Mouse (Mus musculus) stomach, embryonic 14.5 days (tissue): ENCODE results near the gene Nkain4. TPM values are rescaled to one million over a fixed set of nuclear protein-coding genes. Genes with fewer than 3 reads are reported as not detected.

Experiments used
- ATAC-seq: fragments of 200-750 bp; cut with Nextera tagmentation; 2 replicates; pipeline ENCODE4 v1.8.0; 2017; ENCODE audit warnings: low read depth, moderate TSS enrichment; ENCODE audit not compliant: insufficient number of reproducible peaks, insufficient read depth, low FRiP score
- H3K27ac ChIP-seq: fragments of 300-500 bp; sonication (generic); 2 replicates; pipeline ENCODE4 v1.5.1; 2014; ENCODE audit warnings: mild to moderate bottlenecking, low read length, moderate library complexity, mixed read lengths
- H3K27me3 ChIP-seq: fragments of 300-500 bp; sonication (generic); 2 replicates; pipeline ENCODE4 v1.6.1; 2014; ENCODE audit warnings: low read length, control low read depth, mixed read lengths; ENCODE audit not compliant: control insufficient read depth, insufficient read depth
- H3K36me3 ChIP-seq: fragments of 300-500 bp; sonication (generic); 2 replicates; pipeline ENCODE4 v1.6.1; 2014; ENCODE audit warnings: mild to moderate bottlenecking, control low read depth, low read length, moderate library complexity, mixed read lengths; ENCODE audit not compliant: control insufficient read depth, insufficient read depth
- H3K4me1 ChIP-seq: fragments of 300-500 bp; sonication (generic); 2 replicates; pipeline ENCODE4 v1.6.1; 2014; ENCODE audit warnings: low read length, control low read depth, mixed read lengths; ENCODE audit not compliant: control insufficient read depth, insufficient read depth
- H3K4me2 ChIP-seq: fragments of 300-500 bp; sonication (generic); replicated peaks from 2 replicates; pipeline ENCODE4 v1.6.1; 2014; ENCODE audit warnings: low read depth, low read length, control low read depth
- H3K4me3 ChIP-seq: fragments of 300-500 bp; sonication (generic); 2 replicates; pipeline ENCODE4 v1.5.1; 2014; ENCODE audit warnings: low read depth, low read length, control low read depth
- H3K9ac ChIP-seq: fragments of 300-500 bp; sonication (generic); replicated peaks from 2 replicates; pipeline ENCODE4 v1.6.1; 2014; ENCODE audit warnings: low read depth, mild to moderate bottlenecking, control low read depth, low read length, moderate library complexity, mixed read lengths
- H3K9me3 ChIP-seq: fragments of 300-500 bp; sonication (generic); 2 replicates; pipeline ENCODE4 v1.6.1; 2016; ENCODE audit warnings: low read depth, low read length, control low read depth; ENCODE audit not compliant: control insufficient read depth
- WGBS: fragments of 180-500 bp; shearing (Covaris S2); extraction: QIAGEN DNeasy Blood & Tissue Kit; methylation state at CpG from one replicate; pipeline ENCODE4 v1.1.7; 2014; 5-methylcytosine and 5-hydroxymethylcytosine counted together
- polyA plus RNA-seq: library from polyadenylated mRNA; unstranded; fragments of >200 nt; fragmentation: Nextera tagmentation; extraction: Ambion mirVana; gene quantifications from 2 replicates; pipeline ENCODE4 v1.2.1, GENCODE M21; 2014

Gene Nkain4
- polyA plus RNA-seq, 1 experiment from 2014 or later = 66.2 TPM

- WGBS = under 1% methylated on average over 55 of the region's 57 CpGs
- H3K27me3 ChIP-seq = peaks cover 56% of the 10 kb centered on the region
- ATAC-seq = 0 out of 2 replicates have a peak, but pooled peaks have one; percentile 5
Observed at GRCm38 (mm10) chr2:180894029-180894623, 60.4 kb downstream of the Nkain4 start.

GRCm38 (mm10) chr2:180893537-180894028, 60.9 kb downstream of the Nkain4 start:
- H3K4me2 ChIP-seq = peak overlapping the region; percentile 68
- no peaks in the 10 kb centered on the region for H3K36me3 ChIP-seq
- ATAC-seq = no peak
- H3K4me1 ChIP-seq = peaks cover 21% of the 10 kb centered on the region
- H3K4me3 ChIP-seq = peak overlapping the region; percentile 39
- H3K9me3 ChIP-seq = no peaks in the 10 kb centered on the region
- 2% methylated on average over 49 of the region's 50 CpGs for WGBS
- peaks cover 59% of the 10 kb centered on the region for H3K27me3 ChIP-seq
- no peak overlapping the region for H3K27ac ChIP-seq
- no peak overlapping the region for H3K9ac ChIP-seq

More at GRCm38 (mm10) chr2:180894029-180894623, 60.4 kb downstream of the Nkain4 start:
- no peak overlapping the region for H3K27ac ChIP-seq
- H3K4me3 ChIP-seq = peak overlapping the region; percentile 39
- H3K4me2 ChIP-seq = peak overlapping the region; percentile 68
- H3K9me3 ChIP-seq = no peaks in the 10 kb centered on the region
- H3K4me1 ChIP-seq = peaks cover 21% of the 10 kb centered on the region
- H3K9ac ChIP-seq = no peak overlapping the region
- no peaks in the 10 kb centered on the region for H3K36me3 ChIP-seq

DNA sequence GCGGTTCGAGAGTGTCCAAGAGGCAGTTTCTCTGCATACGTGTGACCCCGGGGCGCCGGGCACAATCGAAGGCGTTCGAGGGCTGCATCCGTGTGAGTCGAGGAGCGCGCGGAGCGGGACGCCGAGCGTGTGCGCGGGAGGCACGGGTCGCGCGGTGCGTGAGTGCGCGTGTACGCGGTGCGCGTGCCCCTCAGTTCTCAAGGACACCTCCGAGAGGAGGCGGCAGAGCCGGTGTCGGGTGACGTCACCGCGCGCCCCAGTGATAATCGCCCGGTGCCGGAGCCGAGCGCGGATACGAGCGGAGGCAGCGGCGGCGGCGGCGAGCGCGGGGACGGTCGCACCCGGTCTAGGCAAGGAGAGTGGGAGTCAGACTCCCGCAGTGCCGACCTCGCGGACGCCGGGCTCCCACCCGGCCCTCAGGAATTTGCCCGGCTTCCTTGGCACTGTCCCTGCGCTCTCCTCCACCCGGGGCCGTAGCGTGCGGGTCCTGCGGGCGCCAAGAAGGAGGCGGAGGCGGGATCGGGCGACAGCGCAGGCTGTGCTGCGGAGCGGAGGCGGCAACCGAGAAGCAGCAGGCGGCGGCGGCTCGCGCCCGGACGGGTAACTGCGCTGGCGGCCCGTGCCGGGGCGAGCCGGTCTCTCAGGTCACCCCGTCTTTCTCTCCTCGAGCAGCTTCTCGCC, 61.5 kb downstream of the Nkain4 start:
- 0 out of 2 replicates have a peak overlapping the region, but pooled peaks have one; percentile 18 for H3K9ac ChIP-seq
- peak; percentile 50 for ATAC-seq
- H3K27ac ChIP-seq = no peak overlapping the region
- peaks cover 65% of the 10 kb centered on the region for H3K27me3 ChIP-seq
- WGBS = under 1% methylated on average over 81 of the region's 97 CpGs
- H3K4me3 ChIP-seq = peak overlapping the region; percentile 39
- H3K4me2 ChIP-seq = peak overlapping the region; percentile 68
- H3K9me3 ChIP-seq = no peaks in the 10 kb centered on the region
- H3K36me3 ChIP-seq = no peaks in the 10 kb centered on the region
- H3K4me1 ChIP-seq = peaks cover 21% of the 10 kb centered on the region

- Histone ChIP-seq H3K4me2 (no peak overlapping the region), H3K4me1 (peaks cover 21% of the 10 kb centered on the region), H3K9ac (no peak overlapping the region), H3K36me3 (no peaks in the 10 kb centered on the region), H3K27me3 (peaks cover 68% of the 10 kb centered on the region), H3K4me3 (no peak overlapping the region), H3K27ac (no peak overlapping the region), H3K9me3 (no peaks in the 10 kb centered on the region)
- WGBS = 7% methylated on average over 9 of the region's 9 CpGs
- no peak for ATAC-seq
Observed at GRCm38 (mm10) chr2:180891835-180892323, 62.6 kb downstream of the Nkain4 start.

DNA sequence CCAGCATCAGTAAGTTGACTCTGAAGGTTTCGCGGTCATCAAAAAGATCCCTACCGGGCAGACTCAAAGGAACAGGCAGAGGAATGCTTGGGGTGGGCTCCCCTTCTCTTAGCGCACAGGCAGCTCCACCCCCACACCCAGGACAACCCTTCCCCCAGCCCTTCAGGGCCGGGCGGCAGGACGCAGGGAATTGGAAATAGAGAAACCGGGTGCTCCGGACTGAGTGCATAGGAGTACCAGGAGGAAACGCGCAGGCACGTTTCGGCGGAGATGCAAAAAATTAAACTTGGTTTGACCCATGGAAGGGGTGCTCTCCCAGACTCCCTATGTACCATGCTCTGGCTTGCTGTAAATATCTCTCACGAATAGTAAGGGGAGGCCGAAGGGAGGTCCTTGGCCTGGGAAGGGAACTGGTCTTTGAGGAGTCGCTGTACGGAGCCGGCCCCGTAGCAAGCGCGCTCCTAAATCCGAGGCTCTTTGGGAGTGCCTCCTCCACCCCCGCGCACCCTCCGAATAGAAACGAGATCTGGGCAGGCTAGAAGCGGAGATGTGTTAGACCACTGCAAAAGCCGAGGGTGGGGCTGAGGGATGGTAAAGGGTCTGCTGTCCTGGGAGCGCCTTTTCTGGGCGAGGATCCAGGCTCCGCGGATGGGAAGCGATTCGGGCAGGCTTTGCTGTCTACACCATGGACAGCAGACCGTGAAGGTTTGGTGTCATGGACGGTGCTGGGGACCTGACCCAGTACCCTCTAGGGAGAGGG, 63.2 kb downstream of the Nkain4 start:
- WGBS = 1% methylated on average over 37 of the region's 37 CpGs
- Histone ChIP-seq H3K4me1 (peaks cover 21% of the 10 kb centered on the region), H3K4me3 (no peak overlapping the region), H3K36me3 (no peaks in the 10 kb centered on the region), H3K9ac (no peak overlapping the region), H3K27me3 (peaks cover 68% of the 10 kb centered on the region), H3K27ac (no peak overlapping the region), H3K4me2 (0 out of 2 replicates have a peak overlapping the region, but pooled peaks have one; percentile 2), H3K9me3 (no peaks in the 10 kb centered on the region)
- ATAC-seq = no peak

GRCm38 (mm10) chr2:180890422-180891074, 64.0 kb downstream of the Nkain4 start:
- Histone ChIP-seq H3K4me2 (0 out of 2 replicates have a peak overlapping the region, but pooled peaks have one; percentile 27), H3K9ac (no peak overlapping the region), H3K36me3 (no peaks in the 10 kb centered on the region), H3K27ac (no peak overlapping the region), H3K9me3 (no peaks in the 10 kb centered on the region), H3K4me3 (no peak overlapping the region), H3K4me1 (peaks cover 21% of the 10 kb centered on the region), H3K27me3 (peaks cover 68% of the 10 kb centered on the region)
- WGBS = 2% methylated on average over 26 of the region's 29 CpGs
- ATAC-seq = no peak

- peaks cover 21% of the 10 kb centered on the region for H3K4me1 ChIP-seq
- H3K27ac ChIP-seq = no peak overlapping the region
- H3K27me3 ChIP-seq = peaks cover 65% of the 10 kb centered on the region
- H3K4me2 ChIP-seq = no peak overlapping the region
- ATAC-seq = no peak
- H3K36me3 ChIP-seq = no peaks in the 10 kb centered on the region
- H3K9ac ChIP-seq = no peak overlapping the region
- 17% methylated on average over 4 of the region's 4 CpGs for WGBS
- H3K9me3 ChIP-seq = no peaks in the 10 kb centered on the region
- H3K4me3 ChIP-seq = no peak overlapping the region
Observed at GRCm38 (mm10) chr2:180889921-180890280, 64.6 kb downstream of the Nkain4 start.
